Mouse (Mus musculus) embryonic facial prominence, embryonic 12.5 days (tissue): ENCODE data around the gene Phf19. TPM values are rescaled to one million over a fixed set of nuclear protein-coding genes. Genes with fewer than 3 reads are reported as not detected.

Source experiments
- ATAC-seq: fragments of 200-750 bp; cut with Nextera tagmentation; 2 replicates; pipeline ENCODE4 v1.8.0; 2017; ENCODE audit not compliant: insufficient number of reproducible peaks, insufficient read depth, low FRiP score, low TSS enrichment
- H3K27ac ChIP-seq: fragments of 300-500 bp; sonication (generic); 2 replicates; pipeline ENCODE4 v1.5.1; 2016; ENCODE audit warnings: mild to moderate bottlenecking
- H3K27me3 ChIP-seq: fragments of 300-500 bp; sonication (generic); 2 replicates; pipeline ENCODE4 v1.6.1; 2016; ENCODE audit warnings: mild to moderate bottlenecking, moderate library complexity
- H3K36me3 ChIP-seq: fragments of 300-500 bp; sonication (generic); 2 replicates; pipeline ENCODE4 v1.6.1; 2016; ENCODE audit warnings: mild to moderate bottlenecking
- H3K4me1 ChIP-seq: fragments of 300-500 bp; sonication (generic); 2 replicates; pipeline ENCODE4 v1.6.1; 2016
- H3K4me2 ChIP-seq: fragments of 300-500 bp; sonication (generic); replicated peaks from 2 replicates; pipeline ENCODE4 v1.6.1; 2016; ENCODE audit warnings: mild to moderate bottlenecking, moderate library complexity
- H3K4me3 ChIP-seq: fragments of 300-500 bp; sonication (generic); 2 replicates; pipeline ENCODE4 v1.5.1; 2016; ENCODE audit warnings: mild to moderate bottlenecking
- H3K9ac ChIP-seq: fragments of 300-500 bp; sonication (generic); 2 replicates; pipeline ENCODE4 v1.6.1; 2016; ENCODE audit warnings: mild to moderate bottlenecking, moderate library complexity
- H3K9me3 ChIP-seq: fragments of 300-500 bp; sonication (generic); 2 replicates; pipeline ENCODE4 v1.6.1; 2016; ENCODE audit warnings: mild to moderate bottlenecking, moderate library complexity
- WGBS: fragments of 180-500 bp; shearing (Covaris S2); methylation state at CpG from one replicate; pipeline ENCODE4 v1.1.7; 2016; 5-methylcytosine and 5-hydroxymethylcytosine counted together
- polyA plus RNA-seq: library from polyadenylated mRNA; unstranded; fragments of >200 nt; fragmentation: Nextera tagmentation; extraction: Ambion mirVana; gene quantifications from 2 replicates; pipeline ENCODE4 v1.2.1, GENCODE M21; 2016

Phf19 gene
- polyA plus RNA-seq, 1 experiment from 2014 or later: 2.3 TPM

- no peak for ATAC-seq
- Histone ChIP-seq H3K9ac (no peak overlapping the region), H3K4me2 (no peak overlapping the region), H3K27me3 (no peaks in the 10 kb centered on the region), H3K27ac (no peak overlapping the region), H3K4me1 (no peaks in the 10 kb centered on the region), H3K4me3 (no peak overlapping the region), H3K9me3 (no peaks in the 10 kb centered on the region), H3K36me3 (no peaks in the 10 kb centered on the region)
- 71% methylated on average over 2 of the region's 2 CpGs for WGBS
These were observed 39.8 kb upstream of the Phf19 start for GRCm38 (mm10) chr2:34953547-34954116.

DNA sequence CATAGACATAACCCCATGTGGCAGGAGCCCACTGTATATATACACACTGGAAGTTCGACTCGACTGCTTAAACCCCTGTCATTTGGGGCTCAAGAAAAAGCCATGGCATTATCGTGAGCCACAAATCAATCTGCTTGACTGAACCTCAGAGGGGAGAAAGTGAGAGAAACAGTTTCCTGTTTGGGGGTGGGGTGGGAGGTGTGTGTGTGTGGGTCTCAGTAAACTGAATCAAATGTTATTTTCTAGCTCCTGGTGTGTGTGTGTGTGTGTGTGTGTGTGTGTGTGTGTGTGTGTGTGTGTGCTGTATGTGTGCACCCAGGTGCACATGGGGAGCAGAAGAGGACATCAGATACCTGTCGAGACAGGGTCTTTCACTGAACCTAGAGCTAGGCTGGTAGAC, 39.2 kb upstream of the Phf19 start:
- no peak overlapping the region for H3K27ac ChIP-seq
- no peaks in the 10 kb centered on the region for H3K4me1 ChIP-seq
- ATAC-seq: no peak
- H3K4me3 ChIP-seq: no peak overlapping the region
- H3K9me3 ChIP-seq: no peaks in the 10 kb centered on the region
- H3K9ac ChIP-seq: no peak overlapping the region
- no peaks in the 10 kb centered on the region for H3K36me3 ChIP-seq
- H3K27me3 ChIP-seq: no peaks in the 10 kb centered on the region
- 79% methylated on average over 4 of the region's 4 CpGs for WGBS
- H3K4me2 ChIP-seq: no peak overlapping the region

GRCm38 (mm10) chr2:34951469-34951868, 37.6 kb upstream of the Phf19 start:
- Histone ChIP-seq H3K36me3 (no peaks in the 10 kb centered on the region), H3K4me1 (no peaks in the 10 kb centered on the region), H3K9me3 (no peaks in the 10 kb centered on the region), H3K27ac (no peak overlapping the region), H3K4me3 (no peak overlapping the region), H3K27me3 (no peaks in the 10 kb centered on the region), H3K9ac (no peak overlapping the region), H3K4me2 (no peak overlapping the region)
- no peak for ATAC-seq

- Histone ChIP-seq H3K27me3 (peaks cover 3% of the 10 kb centered on the region; the same call in 1 of the 2 replicates), H3K9ac (no peak overlapping the region), H3K4me2 (no peak overlapping the region), H3K4me3 (no peak overlapping the region), H3K36me3 (no peaks in the 10 kb centered on the region), H3K9me3 (no peaks in the 10 kb centered on the region), H3K27ac (no peak overlapping the region), H3K4me1 (no peaks in the 10 kb centered on the region)
- WGBS: 27% methylated on average over 2 of the region's 2 CpGs
- ATAC-seq: no peak
These were observed 34.8 kb upstream of the Phf19 start for GRCm38 (mm10) chr2:34948622-34949021.

DNA sequence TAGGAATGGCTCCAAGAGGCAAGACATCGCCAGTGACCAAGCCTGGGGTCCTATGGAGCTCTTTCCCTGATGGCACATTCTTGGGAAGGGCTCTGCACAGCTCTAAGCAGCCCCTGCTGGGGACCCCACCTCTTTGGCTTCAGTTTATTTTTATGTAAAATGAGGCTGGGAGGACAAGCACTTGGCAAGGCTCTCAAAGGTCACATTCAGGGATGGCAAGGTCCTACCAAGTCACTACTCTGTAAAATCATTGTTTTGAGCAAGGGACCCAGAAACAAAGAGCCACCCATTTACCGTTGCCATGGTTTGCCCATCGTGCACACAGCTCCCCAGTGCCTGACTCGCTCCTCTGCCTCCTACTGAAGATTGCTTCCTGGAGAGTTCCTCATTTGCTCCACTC, 32.2 kb upstream of the Phf19 start:
- H3K9ac ChIP-seq: no peak overlapping the region
- H3K4me1 ChIP-seq: no peaks in the 10 kb centered on the region
- peaks cover 4% of the 10 kb centered on the region; the same call in 1 of the 2 replicates for H3K27me3 ChIP-seq
- no peak overlapping the region for H3K27ac ChIP-seq
- ATAC-seq: no peak
- H3K4me3 ChIP-seq: no peak overlapping the region
- no peaks in the 10 kb centered on the region for H3K36me3 ChIP-seq
- no peak overlapping the region for H3K4me2 ChIP-seq
- H3K9me3 ChIP-seq: no peaks in the 10 kb centered on the region
- WGBS: 65% methylated on average over 4 of the region's 4 CpGs

- WGBS: 77% methylated on average over 4 of the region's 4 CpGs
- no peak overlapping the region for H3K27ac ChIP-seq
- H3K9me3 ChIP-seq: no peaks in the 10 kb centered on the region
- H3K36me3 ChIP-seq: no peaks in the 10 kb centered on the region
- no peak overlapping the region for H3K9ac ChIP-seq
- no peak for ATAC-seq
- H3K27me3 ChIP-seq: peaks cover 4% of the 10 kb centered on the region; the same call in 1 of the 2 replicates
- H3K4me3 ChIP-seq: no peak overlapping the region
- no peak overlapping the region for H3K4me2 ChIP-seq
- H3K4me1 ChIP-seq: no peaks in the 10 kb centered on the region
These were observed 31.8 kb upstream of the Phf19 start for GRCm38 (mm10) chr2:34945580-34945979.

DNA sequence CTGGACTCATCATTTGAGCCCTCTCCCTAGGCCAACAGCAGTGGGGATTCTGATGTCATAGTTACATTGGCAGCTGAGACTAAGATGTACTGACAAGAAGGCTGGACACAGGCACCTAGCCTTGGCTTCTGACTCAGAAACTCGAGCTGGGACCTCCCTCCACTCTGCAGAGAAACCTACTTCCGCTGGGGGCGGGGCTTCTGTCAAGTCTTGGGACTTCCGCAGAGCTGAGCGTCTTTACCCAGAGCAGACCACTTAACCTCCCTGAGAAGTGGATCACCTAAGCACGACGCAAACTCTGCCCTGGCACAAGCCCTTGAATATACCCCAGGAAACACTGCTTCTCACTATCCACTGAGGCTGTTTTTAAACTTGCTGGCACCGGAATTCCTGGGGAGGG, 30.9 kb upstream of the Phf19 start:
- peaks cover 4% of the 10 kb centered on the region; the same call in 1 of the 2 replicates for H3K27me3 ChIP-seq
- H3K4me3 ChIP-seq: no peak overlapping the region
- no peaks in the 10 kb centered on the region for H3K9me3 ChIP-seq
- H3K36me3 ChIP-seq: no peaks in the 10 kb centered on the region
- H3K4me1 ChIP-seq: no peaks in the 10 kb centered on the region
- no peak overlapping the region for H3K4me2 ChIP-seq
- ATAC-seq: no peak
- WGBS: 16% methylated on average over 8 of the region's 8 CpGs
- H3K27ac ChIP-seq: no peak overlapping the region
- no peak overlapping the region for H3K9ac ChIP-seq

DNA sequence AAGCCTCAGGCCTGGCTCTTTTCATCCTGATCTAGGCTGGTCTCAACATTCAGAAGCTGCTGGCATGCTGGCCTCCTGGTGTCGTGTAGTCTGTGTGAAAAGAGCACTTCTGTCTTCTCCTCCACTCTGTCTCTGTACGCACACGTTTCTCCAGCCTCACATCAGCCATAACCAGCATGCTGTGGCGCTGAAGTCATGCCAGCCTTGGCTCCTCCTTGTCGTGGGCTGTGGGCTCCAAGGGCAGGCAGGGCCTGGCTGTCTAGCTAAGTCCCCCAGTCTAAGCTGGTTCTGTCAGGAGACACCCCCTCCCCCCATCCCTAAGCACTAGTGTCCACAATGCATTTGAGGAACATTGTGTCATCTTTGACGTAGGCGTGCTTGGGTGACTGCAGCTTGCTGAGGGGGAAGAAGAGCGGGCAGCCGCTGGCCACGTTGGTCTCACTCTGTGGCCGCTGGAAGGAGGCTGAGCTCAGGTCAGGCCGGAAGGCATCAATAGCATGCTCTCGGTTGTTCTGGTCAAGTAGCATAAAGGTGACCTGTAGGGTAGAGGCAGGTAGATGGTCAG, 29.8 kb upstream of the Phf19 start:
- WGBS: 81% methylated on average over 13 of the region's 13 CpGs
- Histone ChIP-seq H3K36me3 (no peaks in the 10 kb centered on the region), H3K27me3 (peaks cover 4% of the 10 kb centered on the region; the same call in 1 of the 2 replicates), H3K27ac (no peak overlapping the region), H3K9me3 (no peaks in the 10 kb centered on the region), H3K4me1 (peaks cover 4% of the 10 kb centered on the region), H3K9ac (no peak overlapping the region), H3K4me2 (no peak overlapping the region), H3K4me3 (no peak overlapping the region)
- ATAC-seq: 0 out of 2 replicates have a peak, but pooled peaks have one; percentile 14

- Histone ChIP-seq H3K4me3 (no peak overlapping the region), H3K9me3 (no peaks in the 10 kb centered on the region), H3K4me1 (peaks cover 21% of the 10 kb centered on the region), H3K9ac (no peak overlapping the region), H3K36me3 (no peaks in the 10 kb centered on the region), H3K4me2 (no peak overlapping the region), H3K27ac (no peak overlapping the region), H3K27me3 (peaks cover 7% of the 10 kb centered on the region; the same call in 1 of the 2 replicates)
- 49% methylated on average over 11 of the region's 11 CpGs for WGBS
- ATAC-seq: 0 out of 2 replicates have a peak, but pooled peaks have one; percentile 50
These were observed 27.3 kb upstream of the Phf19 start for GRCm38 (mm10) chr2:34941061-34941675.

GRCm38 (mm10) chr2:34940246-34940645, 26.4 kb upstream of the Phf19 start:
- no peak for ATAC-seq
- no peak overlapping the region for H3K4me3 ChIP-seq
- whole genome bisulfite sequencing: 88% methylated on average over 5 of the region's 5 CpGs
- peaks cover 7% of the 10 kb centered on the region; the same call in 1 of the 2 replicates for H3K27me3 ChIP-seq
- no peak overlapping the region for H3K9ac ChIP-seq
- H3K4me1 ChIP-seq: peaks cover 21% of the 10 kb centered on the region
- H3K9me3 ChIP-seq: no peaks in the 10 kb centered on the region
- H3K36me3 ChIP-seq: no peaks in the 10 kb centered on the region
- H3K4me2 ChIP-seq: no peak overlapping the region
- no peak overlapping the region for H3K27ac ChIP-seq

GRCm38 (mm10) chr2:34938269-34939208, 24.7 kb upstream of the Phf19 start:
- Histone ChIP-seq H3K4me3 (no peak overlapping the region), H3K4me1 (peaks cover 21% of the 10 kb centered on the region), H3K36me3 (no peaks in the 10 kb centered on the region), H3K27ac (no peak overlapping the region), H3K9me3 (no peaks in the 10 kb centered on the region), H3K27me3 (peaks cover 3% of the 10 kb centered on the region; the same call in 1 of the 2 replicates), H3K9ac (no peak overlapping the region), H3K4me2 (no peak overlapping the region)
- ATAC-seq: 0 out of 2 replicates have a peak, but pooled peaks have one; percentile 52
- WGBS: 62% methylated on average over 8 of the region's 8 CpGs
